ENCODE assay signal across 21 mouse cellular contexts in the genomic region with DNA sequence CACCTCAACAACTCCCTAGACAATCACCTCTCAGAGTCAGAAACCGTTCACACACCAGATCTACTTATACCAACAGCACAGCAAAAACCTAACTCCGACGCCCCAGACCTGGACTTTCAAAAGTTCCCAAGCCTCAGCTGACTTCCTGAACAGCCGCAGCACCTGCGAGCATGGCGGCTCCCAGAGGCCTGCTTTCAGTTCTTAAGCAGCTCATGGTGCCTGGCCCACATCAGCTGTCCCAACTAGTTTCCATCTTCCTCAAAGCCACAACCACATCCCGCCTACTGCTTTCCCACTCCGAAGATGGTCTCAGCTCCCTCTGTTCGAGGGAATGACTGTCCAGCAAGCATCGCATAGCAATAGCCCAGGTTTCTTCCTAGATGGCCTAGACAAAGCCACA.
DNase-seq lines count a peak whose midpoint lies in the region; ATAC-seq and TF ChIP-seq lines count a peak whose summit lies in the region.
"Had no signal": no experiment of that assay in that cellular context is flagged by ENCODE, and none has a peak within 500 bp of the region (broad histone marks: within the 10 kb centered on the region; RNA-seq: fewer than 3 reads in every experiment).

No protein-coding gene starts in this region.

- H3K4me1 ChIP-seq in heart, adult 2 months (ENCODE audit: control insufficient read depth, insufficient read depth, low read length) = peaks cover 36% of the 10 kb centered on the region
- H3K4me1 ChIP-seq in heart, embryonic 15.5 days (replicated peaks) = peaks cover 75% of the 10 kb centered on the region
- peaks cover 8 to 21% of the 10 kb centered on the region in 2 experiments for H3K4me1 ChIP-seq in CH12.LX (ENCODE audit: control insufficient read depth in 1 of 2, insufficient read depth in 2 of 2)

- no peaks in the 10 kb centered on the region for H3K9me3 ChIP-seq in heart, embryonic 15.5 days (replicated peaks)
- no peaks in the 10 kb centered on the region for H3K9me3 ChIP-seq in CH12.LX (replicated peaks; ENCODE audit: low read length)
- H3K9me3 ChIP-seq: embryonic facial prominence, embryonic 15.5 days; forebrain, embryonic 15.5 days; hindbrain, embryonic 13.5 days had no signal

- peaks cover 3% of the 10 kb centered on the region; the same call in 1 of the 2 replicates for H3K79me2 ChIP-seq in heart, adult 2 months (replicated peaks; ENCODE audit: control insufficient read depth, insufficient read depth, low read length)
- no peaks in the 10 kb centered on the region for H3K79me2 ChIP-seq in CH12.LX (replicated peaks; ENCODE audit: control insufficient read depth, extremely low read depth, insufficient read depth, poor library complexity, severe bottlenecking)

- H3K27me3 ChIP-seq in heart, adult 2 months (ENCODE audit: control insufficient read depth, insufficient read depth, low read length) = no peaks in the 10 kb centered on the region
- H3K27me3 ChIP-seq in heart, embryonic 15.5 days = no peaks in the 10 kb centered on the region
- H3K27me3 ChIP-seq in CH12.LX (replicated peaks) = no peaks in the 10 kb centered on the region
- H3K27me3 ChIP-seq: embryonic facial prominence, embryonic 15.5 days; forebrain, embryonic 15.5 days; hindbrain, embryonic 13.5 days had no signal

- peak overlapping the region; percentile 80 for H3K27ac ChIP-seq in heart, adult 2 months
- H3K27ac ChIP-seq in heart, embryonic 15.5 days = peak overlapping the region; percentile 94
- no peak overlapping the region for H3K27ac ChIP-seq in CH12.LX (ENCODE audit: insufficient read depth, low read depth)
- H3K27ac ChIP-seq: embryonic facial prominence, embryonic 15.5 days; hindbrain, embryonic 13.5 days had no signal

- ATAC-seq in heart, embryonic 15.5 days (replicated peaks; ENCODE audit: insufficient number of reproducible peaks, insufficient read depth, low FRiP score, low read depth) = no peak
- ATAC-seq: forebrain, embryonic 15.5 days; hindbrain, postnatal 0 days had no signal

- peaks cover 44% of the 10 kb centered on the region for H3K36me3 ChIP-seq in heart, adult 2 months (ENCODE audit: control insufficient read depth, insufficient read depth, low read length)
- H3K36me3 ChIP-seq in heart, embryonic 15.5 days = peaks cover 1% of the 10 kb centered on the region; the same call in 1 of the 2 replicates
- H3K36me3 ChIP-seq in CH12.LX (replicated peaks in 1 of 2; ENCODE audit: control insufficient read depth in 1 of 2, insufficient read depth in 1 of 2, low read length in 1 of 2) = no peaks in the 10 kb centered on the region
- H3K36me3 ChIP-seq: embryonic facial prominence, embryonic 15.5 days; forebrain, embryonic 15.5 days had no signal

- no peak for TF ChIP-seq EP300 in heart, adult 2 months (IDR thresholded peaks at IDR 0.05; ENCODE audit: insufficient read depth, low read depth, low read length)
- peak; percentile 68 for TF ChIP-seq EP300 in CH12.LX (IDR thresholded peaks at IDR 0.05; ENCODE audit: low read length)

- no peak overlapping the region for H3K4me2 ChIP-seq in heart, embryonic 15.5 days
- no peak overlapping the region for H3K4me2 ChIP-seq in CH12.LX (ENCODE audit: insufficient read depth, low read depth, poor library complexity, severe bottlenecking)
- H3K4me2 ChIP-seq: embryonic facial prominence, embryonic 15.5 days; forebrain, embryonic 15.5 days; hindbrain, embryonic 13.5 days had no signal

- H3K9ac ChIP-seq in heart, adult 2 months (ENCODE audit: low read depth, low read length) = no peak overlapping the region
- H3K9ac ChIP-seq in heart, embryonic 15.5 days = no peak overlapping the region
- H3K9ac ChIP-seq in CH12.LX (ENCODE audit: insufficient read depth, low read depth) = no peak overlapping the region
- H3K9ac ChIP-seq: embryonic facial prominence, embryonic 15.5 days; forebrain, embryonic 15.5 days; hindbrain, embryonic 13.5 days had no signal

- dilution Hi-C loops in CH12.LX (cut with MboI; ENCODE audit: extremely low pct_ligation_motif_present, extremely low pct_unique_long_range_greater_than_20kb, low sequenced_read_pairs) = no loop called here

- intact Hi-C loops in heart, adult 2 months (cut with DNase I) = no loop called here
- intact Hi-C loops in heart, postnatal 25 days (cut with DNase I) = loop anchor here (5.0 kb wide), 1 partner anchor 58 kb away; no protein-coding TSS in a partner anchor

- no peak for TF ChIP-seq CTCF in heart, adult 2 months (IDR thresholded peaks at IDR 0.05)
- TF ChIP-seq CTCF in CH12.LX (conservative IDR thresholded peaks at IDR 0.05 in 1 of 2, IDR thresholded peaks at IDR 0.05 in 1 of 2; ENCODE audit: low read depth in 2 of 2, low read length in 2 of 2) = no peak

- in situ Hi-C loops in CH12.LX (cut with MboI; ENCODE audit: low pct_ligation_motif_present, low pct_unique_long_range_greater_than_20kb, low sequenced_read_pairs) = no loop called here

- DNase-seq in heart, adult 2 months = no peak
- no peak for DNase-seq in heart, postnatal 4 days
- no peak for DNase-seq in heart, postnatal 25 days (ENCODE audit: low spot score)
- peak; percentile 43 for DNase-seq in CH12.LX (ENCODE audit: extremely low read depth)
- DNase-seq in thymus, postnatal 0 days (ENCODE audit: low spot score) = peak; percentile 50
- DNase-seq in urinary bladder, postnatal 10 days (ENCODE audit: low spot score) = no peak
- DNase-seq in urinary bladder, postnatal 4 days (ENCODE audit: low spot score in 2 of 2) = no peak
- DNase-seq: adrenal gland, adult 2 months; adrenal gland, postnatal 25 days; cerebellum, adult 2 months; cerebellum, postnatal 14 days; embryo, embryonic 11 days; gastrocnemius, postnatal 14 days; kidney, adult 11 months; kidney, adult 9 months had no signal

- no peak for TF ChIP-seq RAD21 in CH12.LX (IDR thresholded peaks at IDR 0.05; ENCODE audit: low read depth, low read length)

- no peak for TF ChIP-seq POLR2A in heart, adult 2 months (IDR thresholded peaks at IDR 0.05; ENCODE audit: insufficient read depth, low read depth, low read length)
- TF ChIP-seq POLR2A in CH12.LX (IDR thresholded peaks at IDR 0.05; ENCODE audit: low read depth, low read length) = no peak

- no peak overlapping the region for H3K4me3 ChIP-seq in heart, adult 2 months
- H3K4me3 ChIP-seq in heart, embryonic 15.5 days = no peak overlapping the region
- H3K4me3 ChIP-seq in CH12.LX (replicated peaks in 1 of 3; ENCODE audit: low read depth in 2 of 3, low read length in 2 of 3, poor library complexity in 1 of 3) = no peak overlapping the region
- H3K4me3 ChIP-seq: embryonic facial prominence, embryonic 15.5 days; erythroblast, embryonic 14.5 days; forebrain, embryonic 15.5 days; hindbrain, embryonic 13.5 days had no signal

- 82% methylated on average over 10 of the region's 10 CpGs for WGBS in heart, adult 2 months
- WGBS in heart, embryonic 15.5 days = 84% methylated on average over 10 of the region's 10 CpGs

TF ChIP-seq in CH12.LX, 34 proteins besides CTCF, POLR2A, EP300 and RAD21:
- TF ChIP-seq MXI1 (IDR thresholded peaks at IDR 0.05; ENCODE audit: low read depth, low read length) (0 out of 2 replicates have a peak, but pooled peaks have one; percentile 28), GABPA (IDR thresholded peaks at IDR 0.05; ENCODE audit: insufficient replicate concordance, low read depth, low read length) (no peak), BHLHE40 (IDR thresholded peaks at IDR 0.05; ENCODE audit: low read depth, low read length) (peak; percentile 58; the same call in 1 of the 2 replicates), ETS1 (conservative IDR thresholded peaks at IDR 0.05; ENCODE audit: low read depth, low read length) (peak; percentile 71), ZC3H11A (IDR thresholded peaks at IDR 0.05; ENCODE audit: low read depth, low read length) (no peak), TCF12 (IDR thresholded peaks at IDR 0.05; ENCODE audit: low read depth, low read length) (peak; percentile 58; the same call in 1 of the 2 replicates), CHD2 (IDR thresholded peaks at IDR 0.05; ENCODE audit: low read length) (no peak)

Comparison
In these comparisons a context has a peak if more than half of its experiments do, and no peak if none do; other contexts are left out.
1. DNase-seq: peak in CH12.LX (single experiment) and thymus, postnatal 0 days (single experiment); none in heart, adult 2 months (0 of 2), heart, postnatal 4 days (single experiment), heart, postnatal 25 days (single experiment), urinary bladder, postnatal 10 days (single experiment) and urinary bladder, postnatal 4 days (0 of 2).